Mouse (Mus musculus): ENCODE measurements around the gene Dock1. TPM values are rescaled to one million over a fixed set of nuclear protein-coding genes. Genes with fewer than 3 reads are reported as not detected.

Gene Dock1
- total RNA-seq, 2 experiments from 2014 or later: 21.3 TPM

- DNase-seq (ENCODE audit: low spot score in 2 of 2): no peak
Observed at GRCm38 (mm10) chr7:134818471-134818870, 148.0 kb downstream of the Dock1 start.

GRCm38 (mm10) chr7:134821264-134821663 lies 150.8 kb downstream of the Dock1 start:
- DNase-seq (ENCODE audit: low spot score in 2 of 2): no peak

DNA sequence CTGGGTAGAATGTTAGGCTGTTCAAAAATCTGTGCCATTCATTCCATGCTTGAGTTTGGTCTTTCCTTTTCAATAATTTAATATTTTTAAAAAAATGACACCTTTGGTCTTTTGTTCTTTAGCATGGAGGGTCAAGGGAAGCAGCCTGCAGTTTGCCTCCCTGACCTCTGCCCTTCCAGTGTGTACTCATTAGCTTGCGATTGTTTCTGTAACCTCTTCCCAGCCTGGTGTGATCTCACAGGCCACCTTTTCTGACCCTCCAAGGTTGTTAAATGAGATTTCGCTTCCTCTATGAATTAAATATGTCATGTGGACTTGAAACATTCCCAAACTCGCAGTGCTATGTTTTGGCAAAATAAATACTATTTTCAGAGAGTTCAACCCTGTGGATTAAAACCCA lies 151.6 kb downstream of the Dock1 start:
- no peak for DNase-seq (ENCODE audit: low spot score in 2 of 2)

- DNase-seq (ENCODE audit: low spot score in 2 of 2): no peak
Observed at GRCm38 (mm10) chr7:134823891-134824290, 153.4 kb downstream of the Dock1 start.

DNA sequence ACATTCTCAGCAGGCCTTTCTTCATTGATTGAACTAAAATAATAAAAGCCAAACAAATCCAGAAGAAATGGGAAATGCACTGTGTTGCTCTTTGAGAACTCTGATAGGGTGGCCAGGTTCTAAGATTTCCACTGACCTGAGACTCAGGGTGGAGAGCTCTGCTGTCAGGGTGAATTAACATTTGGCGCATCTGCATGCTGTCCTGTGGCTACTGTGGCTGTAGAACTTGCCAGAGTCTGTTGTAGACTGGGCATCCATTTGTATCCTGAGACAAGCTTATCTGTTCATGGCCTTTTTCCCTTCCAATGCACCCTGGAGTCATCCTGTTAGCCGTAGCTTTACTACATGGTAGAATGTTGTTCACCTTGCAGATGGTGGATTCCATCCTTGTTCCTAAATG lies 169.6 kb downstream of the Dock1 start:
- no peak for DNase-seq (ENCODE audit: low spot score in 2 of 2)

- no peak for DNase-seq (ENCODE audit: low spot score in 2 of 2)
Observed at GRCm38 (mm10) chr7:134842751-134843150, 172.3 kb downstream of the Dock1 start.

DNA sequence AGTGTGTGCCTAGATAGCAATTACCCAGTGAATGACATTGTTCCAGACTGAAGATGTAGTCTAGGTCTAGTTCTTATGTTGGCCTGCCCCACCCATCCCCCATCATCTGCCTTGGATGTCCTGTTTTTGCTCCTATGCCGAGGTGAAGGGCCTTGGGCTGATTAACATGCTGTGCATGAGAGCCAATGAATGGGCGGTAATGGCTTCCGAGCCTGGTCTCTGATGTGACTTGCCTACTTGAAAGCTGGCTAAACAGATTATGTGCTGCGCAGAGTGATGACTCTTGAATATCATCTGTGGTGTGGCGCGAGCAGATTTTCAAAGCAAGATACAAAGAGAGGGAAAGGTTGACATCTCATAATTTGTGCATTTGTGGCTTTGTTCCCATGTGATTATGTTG lies 191.5 kb downstream of the Dock1 start:
- DNase-seq (ENCODE audit: low spot score in 2 of 2): no peak

DNA sequence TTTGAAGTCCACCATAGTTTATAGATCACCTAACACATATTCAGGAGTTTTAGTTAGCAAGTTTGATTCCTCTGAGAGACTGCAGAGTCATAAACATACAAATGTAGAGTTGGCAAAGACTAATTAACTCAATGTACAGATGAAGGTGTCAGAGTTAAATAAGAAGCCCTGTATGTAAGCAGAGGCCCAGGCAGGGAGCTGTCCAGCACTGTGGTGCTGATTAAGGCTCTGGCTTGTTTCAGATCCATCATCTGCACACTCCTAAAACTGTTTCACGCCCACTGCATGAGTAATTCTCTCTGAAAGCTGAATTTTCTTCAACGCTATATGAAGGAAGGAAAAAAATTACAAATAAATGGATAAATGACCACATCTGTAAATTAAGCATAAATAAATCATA lies 193.7 kb downstream of the Dock1 start:
- DNase-seq (ENCODE audit: low spot score in 2 of 2): peak in 1 of 2 experiments; percentile 12

GRCm38 (mm10) chr7:134872511-134872910 lies 202.1 kb downstream of the Dock1 start:
- DNase-seq (ENCODE audit: low spot score in 2 of 2): no peak

- no peak for DNase-seq (ENCODE audit: low spot score in 2 of 2)
Observed at GRCm38 (mm10) chr7:134872981-134873380, 202.5 kb downstream of the Dock1 start.

DNA sequence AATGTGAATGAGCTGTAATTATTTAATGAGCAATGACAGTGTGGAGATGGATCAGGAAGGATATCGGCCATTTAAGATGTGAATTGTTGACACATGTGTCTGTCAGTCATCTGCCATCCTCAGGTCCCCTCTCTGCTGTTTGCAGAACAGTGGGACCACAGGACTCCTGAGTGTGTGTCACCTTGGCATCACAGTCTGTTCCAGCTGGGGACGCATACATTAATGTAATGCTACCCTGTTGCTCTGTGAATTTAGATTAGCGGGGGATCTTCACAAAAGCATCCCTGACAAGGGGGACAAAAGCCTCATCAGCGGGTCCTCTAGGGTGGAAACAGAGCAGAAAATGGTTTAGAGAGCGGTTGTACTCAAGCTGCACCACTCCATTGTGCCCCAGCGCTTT lies 208.5 kb downstream of the Dock1 start:
- DNase-seq (ENCODE audit: low spot score in 2 of 2): no peak

- DNase-seq (ENCODE audit: low spot score in 2 of 2): no peak
Observed at GRCm38 (mm10) chr7:134880431-134880830, 210.0 kb downstream of the Dock1 start.

- DNase-seq (ENCODE audit: low spot score in 2 of 2): no peak
Observed at GRCm38 (mm10) chr7:134883516-134883915, 213.1 kb downstream of the Dock1 start.

DNA sequence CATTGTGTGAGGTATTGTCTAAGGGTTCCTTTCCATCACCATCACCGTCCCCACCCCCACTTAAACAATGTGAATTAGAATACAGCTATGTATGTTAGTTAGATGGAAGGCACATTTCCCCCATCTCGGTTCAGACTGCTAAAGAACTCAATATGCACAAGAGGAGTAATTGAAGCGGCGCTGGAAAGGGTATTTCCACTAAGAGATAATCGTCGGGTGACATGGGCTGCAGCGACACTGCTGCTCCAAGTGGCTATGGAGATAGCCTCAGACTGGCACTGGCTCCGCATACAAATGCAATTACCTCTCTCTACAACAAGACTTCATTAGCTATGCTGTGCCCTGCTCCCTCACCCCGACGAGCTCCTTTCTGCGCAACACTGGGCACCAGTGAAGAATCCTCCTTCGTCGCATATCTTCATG lies 222.0 kb downstream of the Dock1 start:
- no peak for DNase-seq (ENCODE audit: low spot score in 2 of 2)

DNA sequence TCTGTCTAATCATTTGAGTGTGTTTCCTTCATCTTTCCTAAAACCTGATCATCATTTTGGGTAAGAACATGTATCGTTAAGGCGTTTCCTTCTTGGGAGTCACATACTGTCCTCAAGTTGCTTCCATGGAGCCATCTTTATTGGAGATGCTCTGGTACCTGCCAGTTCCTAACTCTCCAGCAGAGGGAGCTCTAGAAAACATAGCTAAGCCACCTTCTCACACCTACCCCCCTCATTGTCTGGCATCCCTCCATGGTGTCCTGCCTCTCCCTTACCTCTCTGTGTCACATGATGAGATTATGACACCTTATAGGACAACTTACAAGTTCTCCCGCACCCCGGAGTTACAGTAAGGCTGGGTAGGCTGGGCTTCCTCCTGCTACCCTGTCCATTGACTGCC lies 222.5 kb downstream of the Dock1 start:
- DNase-seq (ENCODE audit: low spot score in 2 of 2): peak in 1 of 2 experiments; percentile 16

GRCm38 (mm10) chr7:134894604-134895003 lies 224.2 kb downstream of the Dock1 start:
- no peak for DNase-seq (ENCODE audit: low spot score in 2 of 2)

DNA sequence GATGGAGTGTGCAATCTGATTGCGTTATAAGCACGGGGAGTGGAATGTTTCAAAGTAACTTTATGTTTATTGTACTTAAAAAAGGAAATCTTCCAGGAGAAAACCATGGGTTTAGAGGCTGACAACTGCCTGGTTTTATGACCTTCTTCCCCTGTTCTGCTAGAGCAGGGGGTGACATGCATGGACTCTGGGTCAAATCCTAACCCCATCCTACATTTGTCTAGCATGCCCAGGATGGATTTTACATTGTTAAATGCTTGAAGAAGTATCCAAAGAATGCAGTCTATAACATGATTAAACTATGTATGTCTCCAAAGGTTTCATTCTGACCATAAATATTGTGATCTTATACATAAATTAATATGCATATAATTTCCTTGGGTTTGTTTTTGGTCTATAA lies 229.0 kb downstream of the Dock1 start:
- no peak for DNase-seq (ENCODE audit: low spot score in 2 of 2)

- DNase-seq (ENCODE audit: low spot score in 2 of 2): no peak
Observed at GRCm38 (mm10) chr7:134901992-134902391, 231.5 kb downstream of the Dock1 start.

- no peak for DNase-seq (ENCODE audit: low spot score in 2 of 2)
Observed at GRCm38 (mm10) chr7:134931886-134932285, 261.4 kb downstream of the Dock1 start.

DNA sequence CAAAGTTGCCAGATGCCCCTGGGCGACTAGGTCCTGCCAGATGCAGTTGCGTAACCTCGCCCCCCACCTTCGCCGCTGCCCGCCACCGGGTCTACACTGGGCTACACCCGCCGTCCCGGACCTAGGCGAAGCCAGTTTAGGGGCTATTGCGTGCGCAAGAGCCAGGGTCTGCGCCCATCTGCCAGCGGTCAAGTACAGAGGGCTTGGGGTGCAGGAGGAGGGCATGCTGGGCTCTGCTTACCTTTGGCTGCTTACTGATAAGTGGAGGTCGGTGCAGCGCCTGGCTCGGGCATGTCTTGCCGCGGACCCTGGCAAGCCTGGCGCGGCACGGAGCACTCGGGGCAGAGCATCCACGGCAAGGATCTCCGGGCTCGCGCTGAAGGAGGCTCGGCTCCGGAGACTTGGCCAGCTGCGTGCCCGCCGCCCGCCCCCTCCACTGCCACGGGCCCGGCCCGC lies 267.0 kb downstream of the Dock1 start:
- DNase-seq (ENCODE audit: low spot score in 2 of 2): peak; percentile 40 to 46

DNA sequence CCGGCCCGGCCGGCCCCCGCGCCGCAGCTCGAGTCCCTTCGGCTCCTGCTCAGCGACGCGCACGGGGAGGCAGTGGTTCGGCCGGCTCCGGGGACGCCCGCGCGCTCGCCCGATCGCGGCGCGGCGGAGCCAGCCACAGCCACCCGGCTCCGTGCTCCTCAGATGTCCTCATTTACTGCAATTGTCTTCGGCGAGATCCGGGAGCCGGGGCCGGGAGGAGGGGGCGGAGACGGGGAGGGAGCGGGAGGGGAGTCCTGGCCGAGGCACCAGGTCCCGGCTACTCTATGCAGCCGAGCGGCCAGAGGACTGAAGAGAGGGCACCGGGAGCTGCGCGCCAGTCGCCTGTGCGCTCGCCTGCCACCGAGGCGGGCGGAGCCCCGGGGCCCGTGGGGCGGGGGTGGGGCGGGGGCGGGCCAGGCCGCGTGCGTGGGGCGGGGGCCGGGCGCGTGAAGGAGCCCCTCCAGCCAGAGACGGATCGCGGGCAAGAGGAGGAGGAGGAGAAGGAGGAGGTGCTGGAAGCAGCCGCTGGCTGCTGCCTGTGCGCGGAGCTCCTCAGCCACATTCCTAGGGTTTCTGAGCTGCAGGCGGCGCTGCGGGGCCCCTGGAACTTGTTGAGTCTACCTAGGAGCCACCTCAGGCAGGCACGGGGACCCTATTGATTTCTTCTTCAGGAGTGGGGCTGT lies 267.6 kb downstream of the Dock1 start, which contains the start of gene Fam196a:
TSS of gene Fam196a (minus strand) at position 504 of the 683 bp plus-strand sequence.
- DNase-seq (ENCODE audit: low spot score in 2 of 2): peak; percentile 68 to 83

DNA sequence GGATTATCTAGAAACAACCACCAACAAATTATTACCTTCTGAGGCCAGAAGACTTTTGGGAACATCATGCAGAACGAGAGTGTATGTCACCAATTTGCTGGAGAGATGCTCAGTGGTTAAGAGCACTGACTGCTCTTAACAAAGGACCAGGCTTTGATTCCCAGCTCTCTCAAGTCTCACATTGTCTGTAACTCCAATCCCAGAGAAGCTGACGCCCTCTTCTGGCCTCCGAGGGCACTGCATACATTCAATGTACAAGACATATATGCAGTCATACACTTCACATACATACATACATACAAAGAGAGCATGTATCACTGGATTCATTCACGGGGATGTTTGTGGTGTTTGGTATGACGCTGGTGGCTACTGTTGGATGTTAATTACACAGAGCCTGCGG lies 271.4 kb downstream of the Dock1 start:
- DNase-seq (ENCODE audit: low spot score in 2 of 2): no peak

GRCm38 (mm10) chr7:134943063-134943462 lies 272.6 kb downstream of the Dock1 start:
- no peak for DNase-seq (ENCODE audit: low spot score in 2 of 2)
